Mouse (Mus musculus) embryonic fibroblast, embryonic 13.5 days (primary cell): Measurements from ENCODE around the gene Mgrn1. TPM values are rescaled to one million over a fixed set of nuclear protein-coding genes. Genes with fewer than 3 reads are reported as not detected.

Experiments used
- H3K27ac ChIP-seq: 2 replicates; pipeline ENCODE4 v1.5.1; 2012; ENCODE audit warnings: low read length, control low read depth, inconsistent platforms; ENCODE audit not compliant: insufficient read depth
- H3K4me1 ChIP-seq: 2 replicates; pipeline ENCODE4 v1.6.1; 2011; ENCODE audit warnings: low read length; ENCODE audit not compliant: control insufficient read depth, insufficient read depth
- H3K4me3 ChIP-seq: 2 replicates; pipeline ENCODE4 v1.5.1; 2011; ENCODE audit warnings: mild to moderate bottlenecking, control low read depth, low read length; ENCODE audit not compliant: insufficient read depth
- CTCF ChIP-seq: IDR thresholded peaks from 2 replicates; pipeline ENCODE4 v1.5.1; 2011; ENCODE audit warnings: mild to moderate bottlenecking, control low read depth, low read length, moderate library complexity, borderline replicate concordance; ENCODE audit not compliant: insufficient read depth
- POLR2A ChIP-seq: IDR thresholded peaks from 2 replicates; pipeline ENCODE4 v1.6.1; 2011; ENCODE audit warnings: low read depth, mild to moderate bottlenecking, control low read depth, low read length, moderate library complexity
- polyA plus RNA-seq: library from polyadenylated mRNA; stranded (reverse); fragments of >200 nt; gene quantifications from 2 replicates; pipeline ENCODE4 v1.2.4, GENCODE M21; 2011; ENCODE audit warnings: low read depth; ENCODE audit not compliant: missing spikeins, insufficient read length

Mgrn1 gene
- polyA plus RNA-seq, 1 experiment = 66.9 TPM

GRCm38 (mm10) chr16:4905591-4905990 is 19.5 kb downstream of the Mgrn1 start:
- Histone ChIP-seq H3K4me1 (peaks cover 2% of the 10 kb centered on the region; the same call in 1 of the 2 replicates), H3K4me3 (no peak overlapping the region), H3K27ac (no peak overlapping the region)
- TF ChIP-seq POLR2A (no peak), CTCF (no peak)

GRCm38 (mm10) chr16:4906559-4906958 is 20.5 kb downstream of the Mgrn1 start:
- H3K4me3 ChIP-seq = no peak overlapping the region
- H3K4me1 ChIP-seq = no peaks in the 10 kb centered on the region
- H3K27ac ChIP-seq = no peak overlapping the region
- no peak for TF ChIP-seq POLR2A
- no peak for TF ChIP-seq CTCF

DNA sequence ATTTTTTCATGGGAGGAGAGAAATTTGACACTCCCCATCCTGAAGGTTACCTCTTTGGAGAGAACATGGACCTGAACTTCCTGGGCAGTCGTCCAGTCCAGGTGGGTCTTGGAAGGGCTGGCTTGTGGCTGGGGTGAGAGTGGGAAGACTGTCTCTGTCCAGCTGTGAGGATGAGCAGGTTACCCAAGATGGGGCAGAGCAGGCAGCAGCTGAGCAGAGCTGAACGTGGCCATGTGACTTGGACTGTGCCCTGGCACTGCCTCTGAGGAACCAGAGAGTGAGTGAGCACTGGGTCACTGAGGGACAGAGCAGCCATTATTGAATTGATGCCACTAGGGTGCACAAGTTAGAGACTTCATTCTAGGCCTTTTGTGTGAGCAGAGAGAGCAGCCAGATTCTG is 21.3 kb downstream of the Mgrn1 start:
- no peak overlapping the region for H3K4me3 ChIP-seq
- TF ChIP-seq CTCF = no peak
- TF ChIP-seq POLR2A = no peak
- no peak overlapping the region for H3K27ac ChIP-seq
- no peaks in the 10 kb centered on the region for H3K4me1 ChIP-seq

DNA sequence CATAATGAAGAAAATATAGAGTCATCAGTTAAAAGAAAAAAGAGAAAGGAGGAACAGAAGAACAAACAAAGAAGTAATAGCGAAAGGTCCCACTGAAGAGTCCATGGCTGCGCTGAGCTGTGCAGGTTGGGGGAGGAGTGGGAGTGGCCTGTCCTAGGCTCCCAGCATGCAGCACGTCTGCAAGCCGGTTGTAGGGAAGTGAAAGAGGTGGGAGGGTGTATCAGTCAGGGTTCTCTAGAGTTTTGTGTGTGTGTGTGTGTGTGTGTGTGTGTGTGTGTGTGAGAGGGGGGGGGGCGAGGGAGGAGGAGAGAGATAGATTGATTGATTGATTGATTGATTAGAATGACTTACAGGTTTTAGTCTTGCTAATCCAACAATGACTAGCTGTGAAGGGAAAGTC is 21.9 kb downstream of the Mgrn1 start:
- TF ChIP-seq POLR2A = no peak
- no peak for TF ChIP-seq CTCF

DNA sequence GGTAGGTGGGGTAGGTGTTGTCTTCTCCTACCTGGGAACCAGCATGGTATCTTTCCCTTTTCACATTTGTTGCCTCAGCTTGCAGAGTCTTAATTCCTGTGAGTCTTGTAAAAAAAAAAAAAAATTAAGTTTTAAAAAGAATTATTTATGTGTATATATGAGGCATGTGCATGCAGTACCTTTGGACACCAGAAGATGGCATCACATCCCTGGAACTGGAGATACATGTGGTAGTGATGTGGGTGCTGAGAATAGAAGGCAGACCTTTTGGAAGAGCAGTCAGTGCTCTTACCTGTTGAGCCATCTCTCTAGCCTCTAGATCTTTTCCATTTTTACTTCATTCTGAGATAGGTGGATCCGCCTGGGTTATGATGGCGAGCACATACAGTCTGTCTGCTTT is 23.7 kb downstream of the Mgrn1 start:
- TF ChIP-seq CTCF (no peak), POLR2A (no peak)
- no peak overlapping the region for H3K27ac ChIP-seq
- no peak overlapping the region for H3K4me3 ChIP-seq

More for the DNA sequence above, 21.9 kb downstream of the Mgrn1 start:
- Histone ChIP-seq H3K4me3 (no peak overlapping the region), H3K27ac (no peak overlapping the region), H3K4me1 (peaks cover 5% of the 10 kb centered on the region; the same call in 1 of the 2 replicates)

GRCm38 (mm10) chr16:4910758-4911157 is 24.7 kb downstream of the Mgrn1 start:
- Histone ChIP-seq H3K27ac (no peak overlapping the region), H3K4me1 (peaks cover 12% of the 10 kb centered on the region), H3K4me3 (no peak overlapping the region)
- TF ChIP-seq POLR2A = no peak
- no peak for TF ChIP-seq CTCF

More for the DNA sequence above, 23.7 kb downstream of the Mgrn1 start:
- peaks cover 10% of the 10 kb centered on the region for H3K4me1 ChIP-seq

- H3K4me1 ChIP-seq = peaks cover 15% of the 10 kb centered on the region
- H3K4me3 ChIP-seq = no peak overlapping the region
- no peak for TF ChIP-seq POLR2A
- TF ChIP-seq CTCF = no peak
- peak overlapping the region; percentile 81 for H3K27ac ChIP-seq
Observed at GRCm38 (mm10) chr16:4912074-4912648, 26.1 kb downstream of the Mgrn1 start.

GRCm38 (mm10) chr16:4912907-4913782 is 27.1 kb downstream of the Mgrn1 start:
- H3K27ac ChIP-seq = peak overlapping the region; percentile 81
- peak; percentile 58; the same call in 1 of the 2 replicates for TF ChIP-seq POLR2A
- no peak for TF ChIP-seq CTCF
- H3K4me3 ChIP-seq = no peak overlapping the region
- H3K4me1 ChIP-seq = peaks cover 15% of the 10 kb centered on the region

DNA sequence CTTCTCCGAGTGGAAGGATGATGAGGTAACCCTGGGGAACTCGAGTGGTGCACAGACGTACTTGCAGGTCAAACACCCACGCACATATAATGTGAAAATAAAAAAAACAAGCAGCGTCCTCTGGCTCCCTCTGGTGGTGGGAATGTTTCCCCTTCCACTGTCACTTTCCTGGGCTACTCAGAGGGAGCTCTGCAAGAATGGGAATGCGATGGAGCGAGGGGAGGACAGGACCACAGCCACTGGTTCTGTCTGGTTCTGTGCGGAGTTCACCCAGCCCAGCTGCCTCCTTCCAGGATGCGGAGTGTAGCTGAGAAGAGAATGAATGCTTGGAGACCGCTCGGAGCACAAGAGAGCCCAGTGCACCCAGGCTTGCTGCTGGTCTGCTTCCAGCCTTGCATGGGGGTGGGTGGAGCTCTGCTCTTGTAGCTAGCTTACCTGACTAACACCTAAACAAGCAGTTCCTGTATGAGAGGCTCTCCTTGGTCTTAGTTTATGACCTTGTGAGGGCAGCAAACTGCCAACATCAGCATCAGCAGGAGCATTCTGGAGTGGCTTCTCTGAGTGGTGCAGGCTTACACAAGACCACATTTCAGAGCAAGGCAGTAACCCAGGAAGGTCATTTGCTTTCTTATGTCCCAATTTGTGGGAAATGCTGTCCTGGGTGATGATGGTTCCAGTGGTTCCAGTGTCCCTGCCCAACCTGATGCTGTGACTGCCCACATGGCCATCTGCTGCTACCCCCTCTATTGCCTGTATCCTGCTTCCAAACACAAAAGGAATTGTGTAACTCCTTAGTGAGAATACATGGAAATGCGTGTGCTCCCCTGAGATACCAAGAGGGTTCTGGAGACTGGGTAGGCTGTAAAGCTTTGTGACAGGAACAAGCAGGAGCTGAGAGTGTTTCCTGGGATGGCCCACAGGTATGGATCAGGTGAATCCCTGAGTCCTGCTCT is 28.0 kb downstream of the Mgrn1 start:
- peaks cover 15% of the 10 kb centered on the region for H3K4me1 ChIP-seq
- no peak overlapping the region for H3K4me3 ChIP-seq
- TF ChIP-seq POLR2A (no peak), CTCF (peak; percentile 33; the same call in 1 of the 2 replicates)
- H3K27ac ChIP-seq = peak overlapping the region; percentile 81; the same call in 1 of the 2 replicates

GRCm38 (mm10) chr16:4915931-4916330 is 29.9 kb downstream of the Mgrn1 start:
- Histone ChIP-seq H3K4me1 (peaks cover 15% of the 10 kb centered on the region), H3K4me3 (no peak overlapping the region), H3K27ac (no peak overlapping the region)
- TF ChIP-seq POLR2A = no peak
- no peak for TF ChIP-seq CTCF
